Mouse (Mus musculus) lung, postnatal 4 days (tissue): ENCODE data around the gene Cyp2j13.
"Not testable (repeated sequence)": the region's sequence is repeated elsewhere in the genome, so short reads cannot be mapped to it uniquely, and the experiment has no call there.

Experiments used
- DNase-seq, 2 experiments: peaks; one replicate each; pipeline ENCODE4 v3.0.0; 2021

Gene Cyp2j13

GRCm38 (mm10) chr4:96077261-96078125, at the start of gene Cyp2j13:
TSS of gene Cyp2j13 (minus strand) at chr4:96077546.
- no peak for DNase-seq

GRCm38 (mm10) chr4:96096841-96097240, 19.5 kb upstream of the Cyp2j13 start:
- no peak for DNase-seq

GRCm38 (mm10) chr4:96091869-96092268, 14.5 kb upstream of the Cyp2j13 start:
- no peak for DNase-seq

DNA sequence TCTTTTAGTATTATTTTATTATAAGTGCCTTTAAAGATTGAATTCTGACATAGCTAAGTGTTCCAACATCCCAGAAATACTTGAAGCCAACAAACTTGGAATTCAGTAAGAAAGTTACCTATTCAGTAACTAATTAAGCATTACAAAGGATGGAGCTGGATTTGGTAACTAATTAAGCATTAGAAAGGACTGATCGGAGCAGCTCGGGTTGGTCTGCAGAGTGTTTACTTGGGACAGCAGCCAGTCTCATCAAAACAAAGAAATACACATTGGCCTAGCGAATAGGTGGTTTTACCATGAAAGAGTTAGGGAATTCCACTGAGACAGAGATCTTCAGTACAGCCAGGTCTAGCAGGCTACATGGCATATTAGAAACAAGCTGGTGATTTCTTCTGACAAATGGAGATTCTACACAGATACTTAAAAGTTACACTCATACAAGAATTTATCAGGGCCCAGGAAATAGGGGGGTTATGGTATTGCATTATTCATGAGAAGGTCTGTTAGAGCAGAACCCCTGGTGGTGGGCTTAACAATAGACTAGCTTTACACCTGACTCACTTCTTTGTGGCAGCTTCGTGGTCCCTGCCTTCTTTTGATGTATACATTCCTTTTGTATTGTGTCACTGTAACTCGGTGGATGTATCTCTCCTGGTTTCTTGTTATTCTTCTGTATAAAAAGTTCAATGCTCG, 12.2 kb upstream of the Cyp2j13 start:
- not testable (repeated sequence) for DNase-seq

GRCm38 (mm10) chr4:96078308-96078707, 962 bp upstream of the Cyp2j13 start:
- DNase-seq: no peak

GRCm38 (mm10) chr4:96062045-96062444, 15.3 kb downstream of the Cyp2j13 start:
- no peak for DNase-seq

DNA sequence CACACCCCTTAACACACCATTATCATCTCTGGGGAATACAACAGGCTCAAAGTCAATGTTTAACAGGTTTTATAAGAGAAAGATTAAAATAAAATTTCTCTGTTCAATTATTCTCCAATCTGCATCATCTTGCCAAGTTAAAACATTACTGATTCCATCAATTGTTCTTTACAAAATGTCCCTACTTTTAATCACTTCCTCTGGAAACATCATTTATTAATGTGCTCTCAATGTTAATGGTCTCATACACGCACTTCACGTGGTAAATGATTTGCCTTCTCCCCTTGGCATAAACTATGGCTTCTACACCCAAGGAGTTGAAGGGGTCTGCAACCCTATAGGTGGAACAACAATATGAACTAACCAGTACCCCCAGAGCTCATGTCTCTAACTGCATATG, 17.2 kb downstream of the Cyp2j13 start:
- no peak for DNase-seq

DNA sequence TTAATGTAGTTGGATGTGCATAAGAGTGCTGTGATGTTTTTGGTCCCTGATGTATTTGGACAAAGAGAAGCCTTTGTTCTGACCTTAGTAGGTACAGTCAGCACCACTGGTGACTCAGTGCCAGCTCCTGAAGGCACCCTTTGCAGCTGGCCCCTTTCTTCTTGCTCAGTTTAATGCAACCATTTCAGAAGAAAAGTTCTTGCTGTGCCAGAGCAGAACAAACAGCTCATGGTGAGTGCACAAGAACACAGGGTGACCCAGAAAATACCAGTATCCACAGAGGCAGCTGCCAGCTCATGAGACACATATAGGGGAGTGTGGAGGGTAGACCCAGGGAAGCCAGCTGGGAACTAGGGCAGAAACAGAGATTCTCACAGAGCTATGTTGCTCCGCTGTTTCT, 48.9 kb downstream of the Cyp2j13 start:
- no peak for DNase-seq

DNA sequence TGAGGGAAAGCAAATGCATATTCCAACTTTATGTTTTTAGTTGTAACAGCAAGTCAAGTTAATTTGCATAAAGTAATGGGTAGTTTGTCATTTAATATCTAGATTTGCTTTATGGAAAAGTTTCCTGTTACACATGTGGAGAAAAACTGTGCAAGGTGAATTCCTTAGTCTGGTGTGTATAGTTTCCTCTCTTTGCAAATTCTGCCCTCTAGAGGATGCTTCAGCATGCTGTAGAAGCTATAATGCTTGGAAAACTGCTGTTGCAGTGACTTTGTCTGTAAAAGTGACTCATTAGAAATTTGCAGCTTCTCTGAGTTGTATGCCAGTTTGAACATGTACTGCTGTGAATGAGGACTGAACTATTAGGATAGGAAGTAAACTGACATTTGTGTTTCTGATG, 54.5 kb downstream of the Cyp2j13 start:
- no peak for DNase-seq

DNA sequence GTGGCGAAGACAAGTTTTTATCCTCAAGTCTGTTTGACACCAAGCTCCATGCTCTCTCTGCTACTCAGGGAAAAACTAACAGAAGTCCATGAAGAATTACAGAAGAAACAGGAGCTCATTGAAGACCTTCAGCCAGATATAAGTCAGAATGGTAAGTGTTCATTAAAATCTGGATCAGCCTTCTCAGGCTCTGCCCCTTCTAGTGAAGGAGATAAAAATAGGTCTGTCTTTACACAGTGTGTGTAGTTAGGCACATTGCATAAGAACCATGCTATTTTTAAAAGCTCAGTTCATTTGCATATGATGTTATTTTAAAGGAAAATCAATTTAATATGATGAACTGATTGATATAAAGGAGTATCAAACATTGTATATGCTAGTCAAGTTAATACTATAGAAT, 60.5 kb downstream of the Cyp2j13 start:
- no peak for DNase-seq

GRCm38 (mm10) chr4:95982221-95982620, 95.1 kb downstream of the Cyp2j13 start:
- not testable (repeated sequence) for DNase-seq
